8 mouse cellular contexts compared by ENCODE assay signal in genomic region chr2:128373363-128374252, GRCm38 (mm10).
A peak's percentile ranks its signal among the peaks of the same experiment; 100 is the strongest.
DNase-seq lines count a peak whose midpoint lies in the region; ATAC-seq and TF ChIP-seq lines count a peak whose summit lies in the region.

No protein-coding gene starts in this region.

- no peak for TF ChIP-seq POLR2A in kidney, adult 2 months (IDR thresholded peaks at IDR 0.05; ENCODE audit: low read depth, low read length)

- no peaks in the 10 kb centered on the region for H3K9me3 ChIP-seq in kidney, embryonic 14.5 days (ENCODE audit: control insufficient read depth, low read length)
- no peaks in the 10 kb centered on the region for H3K9me3 ChIP-seq in midbrain, embryonic 15.5 days

- peak; percentile 23 for DNase-seq in kidney, adult 2 months
- DNase-seq in Muller cell, postnatal 12 days (ENCODE audit: inconsistent ontology term), result peak; percentile 90
- DNase-seq in heart, postnatal 36 days, result peak; percentile 34 to 41
- DNase-seq in thymus, postnatal 10 days (ENCODE audit: low spot score in 2 of 2), result no peak
- no peak for DNase-seq in left cerebral cortex, adult 11 months (ENCODE audit: low spot score)
- DNase-seq in embryo, embryonic 11 days, result no peak

- ATAC-seq in kidney, embryonic 14.5 days (ENCODE audit: low FRiP score, low TSS enrichment), result no peak
- ATAC-seq in midbrain, embryonic 15.5 days (replicated peaks), result no peak

- H3K4me1 ChIP-seq in kidney, adult 2 months (ENCODE audit: control insufficient read depth, insufficient read depth, low read length), result no peaks in the 10 kb centered on the region; the same call in 1 of the 2 replicates
- H3K4me1 ChIP-seq in kidney, embryonic 14.5 days (ENCODE audit: control insufficient read depth, insufficient read depth, low read length), result peaks cover 10% of the 10 kb centered on the region; the same call in 1 of the 2 replicates
- peaks cover 8% of the 10 kb centered on the region; the same call in 1 of the 2 replicates for H3K4me1 ChIP-seq in midbrain, embryonic 15.5 days

- WGBS in kidney, adult 2 months, result 55% methylated on average over 12 of the region's 12 CpGs
- WGBS in kidney, embryonic 14.5 days, result 47% methylated on average over 12 of the region's 12 CpGs
- WGBS in midbrain, embryonic 15.5 days, result 27% methylated on average over 12 of the region's 12 CpGs

- H3K27ac ChIP-seq in kidney, adult 2 months (ENCODE audit: insufficient read depth, low read depth, low read length), result no peak overlapping the region
- H3K27ac ChIP-seq in kidney, embryonic 14.5 days (ENCODE audit: low read depth, low read length), result no peak overlapping the region
- 0 out of 2 replicates have a peak overlapping the region, but pooled peaks have one; percentile 11 for H3K27ac ChIP-seq in midbrain, embryonic 15.5 days

- no peak overlapping the region for H3K4me2 ChIP-seq in kidney, embryonic 14.5 days (replicated peaks; ENCODE audit: low read depth, low read length)
- no peak overlapping the region for H3K4me2 ChIP-seq in midbrain, embryonic 15.5 days

- no peak for TF ChIP-seq CTCF in kidney, adult 2 months (conservative IDR thresholded peaks at IDR 0.05; ENCODE audit: insufficient read depth, insufficient read length, low read depth, low read length)

- no peaks in the 10 kb centered on the region for H3K27me3 ChIP-seq in kidney, adult 2 months (replicated peaks; ENCODE audit: control insufficient read depth, insufficient read depth, low read length)
- no peaks in the 10 kb centered on the region for H3K27me3 ChIP-seq in kidney, embryonic 14.5 days (ENCODE audit: control insufficient read depth, insufficient read depth, low read length)
- H3K27me3 ChIP-seq in midbrain, embryonic 15.5 days (replicated peaks), result no peaks in the 10 kb centered on the region

- no peaks in the 10 kb centered on the region for H3K36me3 ChIP-seq in kidney, adult 2 months (ENCODE audit: control insufficient read depth, insufficient read depth, low read length)
- no peaks in the 10 kb centered on the region for H3K36me3 ChIP-seq in kidney, embryonic 14.5 days (ENCODE audit: control insufficient read depth, insufficient read depth, low read length)
- no peaks in the 10 kb centered on the region for H3K36me3 ChIP-seq in midbrain, embryonic 15.5 days (replicated peaks)

- intact Hi-C loops in heart, postnatal 36 days (cut with DNase I), result no loop called here

- no peak overlapping the region for H3K9ac ChIP-seq in kidney, embryonic 14.5 days (ENCODE audit: low read depth, low read length)
- H3K9ac ChIP-seq in midbrain, embryonic 15.5 days, result no peak overlapping the region

- H3K4me3 ChIP-seq in kidney, adult 2 months (ENCODE audit: insufficient read depth, low read depth, low read length), result no peak overlapping the region
- no peak overlapping the region for H3K4me3 ChIP-seq in kidney, embryonic 14.5 days (ENCODE audit: low read length)
- no peak overlapping the region for H3K4me3 ChIP-seq in midbrain, embryonic 15.5 days

Comparison
In these comparisons a context has a peak if more than half of its experiments do, and no peak if none do; other contexts are left out.
1. DNase-seq: peak in kidney, adult 2 months (single experiment), Muller cell, postnatal 12 days (single experiment) and heart, postnatal 36 days (2 of 2); none in thymus, postnatal 10 days (0 of 2), left cerebral cortex, adult 11 months (single experiment) and embryo, embryonic 11 days (single experiment).